Mouse (Mus musculus) induced T-regulatory cell, adult 2 months (primary cell): ENCODE measurements around the gene Polr1d.
A peak's percentile ranks its signal among the peaks of the same experiment; 100 is the strongest.

Experiments used
- DNase-seq: peaks from one replicate; pipeline ENCODE4 v3.0.0-alpha.2; 2012; ENCODE audit warnings: low read depth

The Polr1d gene

DNA sequence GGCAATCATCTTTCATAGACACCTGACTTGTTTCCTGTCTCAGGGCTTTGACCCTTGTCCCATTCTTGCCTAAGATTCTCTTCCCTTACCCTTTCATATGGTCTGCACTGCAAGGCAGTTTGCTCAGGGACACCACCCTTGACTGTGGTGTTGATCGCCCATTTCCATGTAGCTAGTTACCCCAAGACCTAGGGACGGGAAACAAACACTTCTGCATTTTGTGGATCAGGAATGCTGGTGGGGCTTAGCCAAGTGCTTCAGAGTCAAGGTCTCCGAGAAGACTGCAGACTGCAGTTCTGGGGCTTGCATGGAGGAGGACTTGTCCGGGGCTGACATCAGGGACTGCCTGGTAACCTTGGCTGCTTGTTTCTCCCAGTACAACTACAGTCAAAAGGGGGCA lies 10.0 kb downstream of the Polr1d start:
- DNase-seq: no peak

DNA sequence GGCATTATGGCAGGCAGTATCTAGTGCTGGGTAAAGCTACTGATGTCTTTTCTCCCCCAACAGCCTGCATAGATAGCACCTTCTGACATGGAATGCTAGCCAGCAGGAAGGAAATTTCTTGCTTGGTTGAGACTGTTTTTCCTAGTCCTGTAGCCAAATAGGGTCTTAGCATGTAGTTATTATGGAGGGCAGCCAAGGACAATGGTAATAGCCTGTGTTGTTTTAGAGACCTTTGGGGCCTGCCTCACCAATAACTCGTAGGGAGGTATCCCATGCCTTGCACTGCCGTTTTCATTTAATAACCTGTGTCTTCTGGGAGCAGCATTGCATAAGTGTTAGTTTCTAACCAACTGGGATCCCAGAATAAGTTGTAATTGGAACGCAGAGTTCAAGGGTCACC lies 13.0 kb downstream of the Polr1d start:
- no peak for DNase-seq

DNA sequence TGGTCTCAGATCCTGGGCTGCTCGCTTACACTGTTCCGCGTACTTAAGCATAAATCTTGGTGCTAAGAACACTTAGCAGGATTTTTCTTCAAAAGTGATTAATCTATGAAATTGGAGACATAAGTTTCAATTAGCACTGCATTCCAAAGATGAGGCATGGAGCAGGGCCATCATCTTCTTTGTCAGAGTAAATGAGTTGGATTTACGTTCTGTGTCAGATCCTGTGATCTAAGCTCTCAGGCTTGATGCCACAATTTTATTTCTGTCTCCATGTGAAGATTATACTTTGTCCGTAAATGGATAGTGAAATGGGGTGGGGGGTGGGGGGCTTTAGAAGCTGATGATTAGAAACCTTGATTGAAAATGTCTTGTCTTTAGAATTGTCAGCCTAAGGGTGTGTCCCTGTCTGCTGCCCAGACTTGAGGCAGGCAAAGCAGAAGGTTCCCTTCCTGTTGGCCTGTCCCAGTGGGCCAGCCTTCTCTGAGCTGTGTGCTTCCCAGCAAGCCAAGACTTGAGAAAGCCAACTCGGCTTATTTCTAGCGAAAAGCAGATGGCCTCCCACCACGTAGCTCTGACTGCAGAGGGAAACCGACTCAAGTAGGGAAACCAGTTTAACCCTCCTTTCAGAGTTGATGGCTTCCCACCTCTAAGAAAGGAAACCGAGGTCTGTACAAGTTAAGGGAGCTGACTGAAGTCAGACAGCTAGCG lies 13.6 kb downstream of the Polr1d start:
- no peak for DNase-seq

DNA sequence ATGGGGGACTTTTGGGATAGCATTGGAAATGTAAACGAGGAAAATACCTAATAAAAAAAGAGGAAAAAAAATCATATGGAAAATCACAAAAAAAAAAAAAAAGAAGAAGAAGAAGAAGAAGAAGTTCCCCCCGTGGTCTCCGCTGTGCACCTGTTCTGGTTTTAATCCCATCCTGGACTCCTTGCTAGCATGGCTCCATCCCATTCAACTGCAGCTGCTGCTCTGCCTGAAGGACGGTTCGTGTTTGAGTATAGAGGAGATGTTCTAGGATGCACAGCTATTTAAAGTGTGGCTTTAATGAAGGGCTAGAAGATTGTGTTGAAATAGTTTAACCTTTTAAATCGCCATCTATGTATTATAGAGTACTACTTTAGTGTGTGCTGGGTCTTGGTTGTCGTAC lies 15.6 kb downstream of the Polr1d start:
- DNase-seq: no peak

DNA sequence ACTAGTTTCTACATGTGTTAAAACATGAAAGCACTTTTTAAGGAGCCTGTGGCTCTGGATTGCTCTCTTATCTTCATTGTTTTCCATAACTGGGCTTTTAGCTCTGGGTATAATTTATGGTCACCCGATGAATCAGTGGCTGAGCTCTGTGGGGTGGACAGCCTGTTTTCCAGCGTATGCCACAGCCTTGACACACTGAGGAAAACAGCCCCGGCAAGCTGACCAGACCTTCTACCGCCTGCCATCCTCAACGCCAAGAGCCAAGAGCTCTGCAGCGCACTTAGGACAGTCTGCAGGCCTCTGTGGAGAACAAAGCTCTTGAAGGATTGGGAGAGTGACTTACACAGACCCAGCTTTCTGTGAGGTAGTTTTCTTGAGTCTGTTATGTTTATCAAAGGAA lies 17.4 kb downstream of the Polr1d start:
- no peak for DNase-seq

DNA sequence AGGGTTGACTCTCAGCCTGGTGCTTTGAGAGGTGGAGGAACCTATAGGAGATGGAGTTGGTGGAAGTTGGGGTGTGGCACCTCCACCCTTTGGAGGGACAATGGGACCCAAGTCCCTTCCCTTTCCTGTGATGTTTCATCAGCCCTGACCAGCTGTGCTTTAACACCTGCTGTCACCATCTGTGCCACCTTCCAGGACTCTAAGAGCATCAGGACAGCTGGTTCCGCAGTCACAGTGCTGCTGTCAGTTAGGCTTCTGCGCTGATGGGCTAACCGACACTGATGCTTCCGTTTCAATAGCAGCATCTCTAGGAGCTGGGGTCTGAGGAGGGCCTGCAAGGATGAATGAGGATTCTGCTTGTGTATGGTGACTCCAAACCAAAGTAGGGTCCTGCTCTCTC lies 19.7 kb downstream of the Polr1d start:
- no peak for DNase-seq

DNA sequence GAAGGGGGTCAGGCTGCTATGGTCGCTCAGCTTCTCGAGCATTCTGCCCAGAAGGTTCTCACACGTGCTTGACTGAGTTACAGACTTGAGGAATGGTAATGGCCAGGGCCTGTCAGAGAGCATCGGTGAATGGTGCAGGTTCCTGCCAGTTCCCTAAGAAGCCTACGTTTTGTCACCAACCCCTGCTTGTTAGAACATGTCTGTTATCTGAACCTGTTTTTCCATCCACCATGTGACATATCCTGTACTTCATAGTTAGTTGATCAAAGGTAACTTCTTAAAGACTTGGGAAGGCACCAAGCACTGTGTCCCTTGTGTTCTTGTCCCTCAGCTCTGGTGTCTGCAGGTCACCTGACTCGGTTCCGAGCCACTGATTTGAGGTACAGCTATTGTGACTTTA lies 21.8 kb downstream of the Polr1d start:
- no peak for DNase-seq

DNA sequence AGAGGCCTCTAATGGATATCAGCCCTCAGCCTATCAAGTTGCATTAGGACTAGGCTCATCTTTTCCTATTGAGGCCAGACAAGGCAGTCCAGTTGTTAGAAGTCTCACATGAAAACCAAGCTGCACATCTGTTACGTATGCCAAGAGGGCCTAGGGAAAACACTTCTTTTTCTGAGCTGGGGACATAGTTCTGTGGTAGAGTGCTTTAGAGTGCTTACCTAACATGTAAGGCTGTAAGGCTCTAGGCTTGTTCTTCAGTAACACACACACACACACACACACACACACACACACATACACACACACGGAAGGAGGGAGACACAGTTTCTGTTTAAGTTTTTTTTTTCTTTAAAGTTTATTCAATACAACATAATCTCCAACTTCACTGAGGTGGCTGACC lies 23.3 kb downstream of the Polr1d start:
- DNase-seq: no peak

DNA sequence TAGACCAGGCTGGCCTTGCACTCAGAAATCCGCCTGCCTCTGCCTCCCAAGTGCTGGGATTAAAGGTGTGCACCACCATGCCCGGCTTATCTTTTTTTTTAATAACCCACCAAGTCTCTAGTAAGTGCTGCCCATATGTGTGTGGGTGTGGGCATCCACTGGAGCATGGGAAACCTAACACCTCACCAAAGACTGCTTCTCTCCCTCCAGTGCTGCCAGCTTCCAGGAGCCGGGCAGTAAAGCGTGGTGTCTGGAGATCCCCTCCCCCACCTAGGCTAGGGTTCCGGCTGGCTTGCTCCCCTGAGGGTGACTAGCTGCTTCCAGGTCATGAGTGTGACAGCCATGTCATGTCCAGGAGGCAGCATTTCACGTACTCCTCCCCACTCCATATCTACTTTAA lies 25.4 kb downstream of the Polr1d start:
- DNase-seq: no peak

DNA sequence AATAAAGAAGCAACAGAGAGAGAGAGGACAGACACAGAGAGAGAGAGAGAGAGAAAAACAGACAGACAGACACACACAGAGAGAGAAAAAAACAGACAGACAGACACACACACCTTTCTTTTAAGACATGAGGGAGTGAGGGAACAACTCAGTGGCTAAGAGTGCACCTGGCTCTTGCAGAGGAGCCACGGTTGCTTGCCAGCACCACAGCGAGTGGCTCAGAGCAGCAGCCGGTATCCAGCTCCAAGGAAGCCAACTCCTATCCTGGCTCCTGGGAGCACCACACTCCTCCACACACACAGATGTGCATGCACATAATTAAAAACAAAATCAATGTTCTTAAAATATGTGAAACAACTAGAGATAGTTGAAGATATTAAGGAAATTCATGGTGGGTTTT lies 30.4 kb downstream of the Polr1d start:
- no peak for DNase-seq

DNA sequence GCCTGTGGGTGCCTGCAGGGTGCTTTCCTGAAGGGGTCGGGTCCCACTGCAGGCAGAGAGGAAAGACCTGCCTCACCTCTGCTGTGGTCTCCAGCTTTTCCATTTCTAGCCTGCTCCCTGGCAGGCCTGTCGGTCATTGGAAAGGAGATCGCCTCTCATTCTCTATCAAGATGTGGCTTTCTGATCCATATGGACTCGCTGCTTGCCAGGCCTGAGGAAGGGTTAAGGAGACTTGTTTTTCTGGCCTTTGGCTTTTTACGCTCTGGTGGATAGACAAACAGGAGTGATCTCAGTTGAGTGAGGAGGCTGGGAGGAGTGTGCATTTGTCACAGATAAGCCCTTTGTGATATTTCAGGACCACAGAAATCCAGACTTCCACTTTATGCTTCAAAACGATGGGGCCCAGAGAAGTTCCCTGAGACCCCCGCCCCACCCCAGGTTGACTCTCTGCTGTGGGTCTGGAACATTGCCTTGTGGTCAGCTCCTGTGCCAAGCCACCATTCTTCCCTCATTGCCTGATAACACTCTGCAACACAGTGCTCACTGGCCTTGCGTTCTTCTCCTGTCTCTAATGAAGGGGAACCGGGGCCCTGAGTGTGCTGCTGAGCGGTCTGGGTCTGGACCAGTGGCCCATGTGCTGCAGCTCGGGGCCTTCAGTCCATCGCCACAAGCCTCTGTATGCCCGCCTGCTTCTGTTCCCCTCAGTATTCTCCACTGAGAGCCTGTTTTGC lies 32.2 kb downstream of the Polr1d start:
- DNase-seq: no peak

DNA sequence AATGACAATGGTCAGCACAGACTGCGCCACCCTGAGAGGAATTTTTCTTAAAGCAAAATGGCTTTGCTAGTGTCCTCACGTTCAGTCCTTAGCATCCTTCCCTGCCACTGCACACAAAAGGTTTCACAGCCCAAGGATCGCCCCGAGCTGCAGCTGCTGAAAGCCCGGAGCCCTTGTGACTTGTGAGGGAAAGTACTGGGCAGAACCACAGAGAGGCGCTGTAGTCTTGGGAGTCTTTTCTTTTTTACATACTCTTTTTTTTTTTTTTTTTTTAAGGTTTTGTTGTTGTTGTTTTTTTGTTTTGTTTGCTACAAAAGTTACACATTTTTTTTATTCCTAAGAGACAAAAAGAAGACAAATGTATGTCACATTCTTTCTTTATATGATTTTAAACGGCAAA lies 37.9 kb downstream of the Polr1d start:
- DNase-seq: no peak

DNA sequence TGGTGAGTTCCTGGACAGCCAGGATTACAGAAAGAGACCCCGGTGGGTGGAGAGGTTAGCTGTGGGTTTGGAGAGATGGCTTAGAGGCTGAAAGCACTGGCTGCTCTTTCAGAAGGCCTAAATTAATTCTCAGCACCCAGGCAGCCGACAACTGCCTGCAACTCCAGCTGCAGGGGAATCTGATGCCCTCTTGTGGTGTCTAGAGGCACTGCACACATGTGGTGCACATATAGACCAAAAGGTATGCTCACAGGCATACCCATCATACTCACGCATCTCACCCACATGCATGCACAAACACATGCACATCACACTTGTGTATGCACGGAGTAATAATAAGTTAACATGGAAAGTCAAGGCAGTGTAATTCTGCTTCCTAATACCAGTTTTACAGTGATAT lies 38.8 kb downstream of the Polr1d start:
- peak; percentile 29 for DNase-seq

DNA sequence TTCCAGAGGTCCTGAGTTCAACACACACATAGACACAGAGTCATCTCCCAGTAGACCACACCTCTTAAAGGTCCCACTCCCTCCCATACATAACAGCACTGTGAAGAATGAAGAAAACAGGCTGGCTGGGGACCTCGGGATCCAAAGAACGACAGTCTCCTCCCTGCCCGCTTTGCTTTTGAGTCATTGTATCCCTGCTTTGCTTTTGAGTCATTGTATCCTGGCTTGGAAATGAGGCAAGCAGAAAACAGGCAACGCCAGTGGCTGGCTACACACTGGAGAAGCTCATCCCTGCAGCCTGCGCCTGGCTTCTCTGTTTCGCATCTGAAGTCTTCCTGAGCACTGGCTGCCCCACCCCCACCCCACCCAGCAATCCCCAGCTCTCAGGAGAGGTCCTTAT lies 40.2 kb downstream of the Polr1d start:
- no peak for DNase-seq

DNA sequence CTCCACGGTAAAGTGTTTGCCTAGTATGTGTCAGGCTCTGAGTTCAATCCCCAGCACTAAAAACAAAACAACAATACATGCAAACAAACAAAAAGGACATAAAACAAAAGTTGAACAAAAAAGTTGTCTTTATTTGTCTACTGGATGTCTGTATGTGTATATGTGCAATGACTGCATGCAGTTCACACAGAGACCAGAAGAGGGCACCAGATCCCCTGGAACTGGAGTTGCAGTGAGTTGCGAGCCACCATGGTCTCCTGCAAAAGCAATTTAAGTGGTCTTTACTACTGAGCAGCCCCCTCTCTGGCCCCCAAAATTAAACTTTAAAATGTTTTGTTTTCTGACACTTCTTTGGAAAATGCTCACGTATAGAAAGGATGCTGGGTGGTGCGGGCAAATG lies 44.3 kb downstream of the Polr1d start:
- peak; percentile 27 for DNase-seq

DNA sequence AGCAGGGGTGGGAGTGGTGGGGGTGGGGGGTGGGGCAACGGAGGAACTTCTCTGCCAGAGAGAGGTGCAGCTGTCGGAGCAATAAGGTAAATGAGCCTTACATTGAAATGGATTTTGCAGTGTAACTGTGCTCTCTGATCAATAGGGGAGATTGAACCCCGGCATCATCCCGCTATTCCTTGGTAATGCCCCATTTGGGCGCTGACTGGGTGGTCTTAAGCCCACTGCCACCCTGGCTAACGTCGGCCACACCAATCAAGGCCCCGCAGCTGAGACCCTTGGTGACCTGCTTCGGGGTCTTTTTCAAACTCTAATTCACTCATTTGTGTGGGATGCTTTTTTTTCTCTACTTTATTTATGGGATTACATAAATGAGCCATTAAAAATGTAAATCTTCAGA lies 47.9 kb downstream of the Polr1d start:
- DNase-seq: no peak

DNA sequence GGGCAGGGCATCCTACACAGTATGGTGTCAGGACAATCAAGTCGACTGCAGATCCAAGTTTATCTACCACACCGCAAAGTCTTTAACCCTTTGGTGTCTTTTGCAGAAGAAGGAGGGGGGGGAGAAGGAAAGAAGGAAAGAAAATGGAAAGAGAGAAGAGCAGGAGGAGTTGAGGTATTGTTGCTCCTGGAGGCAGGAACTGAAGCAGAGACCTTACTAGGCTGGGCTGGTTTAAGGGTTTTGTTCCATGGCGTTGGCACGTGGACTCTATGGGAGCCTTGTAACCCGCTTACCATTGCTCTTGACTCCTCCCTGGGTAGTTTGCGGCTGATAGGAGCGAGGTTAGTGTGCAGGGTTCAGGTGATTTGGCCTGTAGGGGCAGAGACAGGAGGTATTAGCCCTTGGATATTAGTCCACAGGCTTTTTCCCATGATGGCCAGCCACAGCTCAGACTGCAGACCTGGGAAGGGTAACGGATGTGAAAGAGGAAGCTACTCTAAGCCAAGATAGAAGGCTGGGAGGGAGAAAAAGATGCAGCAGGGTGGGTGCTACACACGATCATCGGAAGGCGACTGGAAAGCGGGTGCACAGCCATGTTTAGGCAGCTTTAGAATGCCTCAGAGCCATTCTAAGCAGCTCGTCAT lies 48.8 kb downstream of the Polr1d start:
- no peak for DNase-seq

DNA sequence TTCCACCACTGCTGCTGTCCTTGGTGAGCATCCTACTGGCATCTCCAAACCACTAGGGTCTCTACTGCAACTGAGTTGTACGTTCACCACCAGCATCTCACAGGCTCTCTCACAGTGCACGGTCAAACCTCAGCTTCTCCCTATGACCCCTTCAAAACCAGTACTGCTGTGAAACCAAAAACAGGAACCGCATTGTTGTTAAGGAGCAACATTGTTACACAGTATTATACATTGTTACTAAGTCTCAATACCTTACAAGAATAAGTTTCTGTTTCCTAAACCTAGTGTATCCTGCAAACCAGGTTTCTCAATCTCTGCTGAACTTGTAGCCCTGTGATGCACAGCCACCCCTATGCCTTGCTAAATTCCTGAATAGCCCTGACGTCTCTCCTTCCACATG lies 51.0 kb downstream of the Polr1d start:
- DNase-seq: no peak

DNA sequence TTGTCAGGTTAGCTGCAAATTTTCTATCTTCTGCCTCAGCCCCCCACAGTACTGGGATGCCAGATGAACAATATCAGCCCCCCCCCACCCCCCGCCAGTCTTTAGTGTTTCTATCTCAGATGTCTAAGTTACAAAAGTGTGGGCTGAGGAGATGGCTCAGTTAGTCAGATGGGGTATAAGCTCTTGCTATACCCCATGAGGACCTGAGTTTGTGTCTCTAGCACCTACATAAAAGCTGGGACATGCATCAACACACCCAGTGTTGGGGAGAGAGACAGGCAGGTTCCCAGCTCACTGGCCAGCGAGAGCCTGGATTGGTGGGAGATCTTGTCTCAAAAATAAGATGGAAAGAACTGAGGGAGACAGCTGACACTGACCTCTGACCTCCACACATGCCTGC lies 52.6 kb downstream of the Polr1d start:
- DNase-seq: no peak

DNA sequence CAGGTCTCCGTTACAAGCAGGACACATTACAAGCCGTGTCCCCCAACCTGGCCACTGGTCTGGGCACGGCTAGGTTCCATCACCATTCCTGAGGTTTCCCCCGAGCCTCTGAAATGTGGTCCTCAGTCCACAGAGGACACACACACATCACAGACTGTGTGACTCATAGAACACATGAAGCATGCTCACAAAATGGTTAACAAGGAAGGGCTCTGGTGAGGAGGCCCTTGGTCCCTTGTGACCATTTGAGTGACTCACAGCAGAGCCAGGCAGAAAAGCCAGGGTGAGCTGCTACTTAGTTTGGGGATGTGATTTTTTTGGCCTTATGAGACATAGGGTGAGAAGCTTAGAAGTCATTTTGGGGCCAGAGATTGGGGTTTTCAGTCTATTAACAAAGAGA lies 55.1 kb downstream of the Polr1d start:
- DNase-seq: no peak

DNA sequence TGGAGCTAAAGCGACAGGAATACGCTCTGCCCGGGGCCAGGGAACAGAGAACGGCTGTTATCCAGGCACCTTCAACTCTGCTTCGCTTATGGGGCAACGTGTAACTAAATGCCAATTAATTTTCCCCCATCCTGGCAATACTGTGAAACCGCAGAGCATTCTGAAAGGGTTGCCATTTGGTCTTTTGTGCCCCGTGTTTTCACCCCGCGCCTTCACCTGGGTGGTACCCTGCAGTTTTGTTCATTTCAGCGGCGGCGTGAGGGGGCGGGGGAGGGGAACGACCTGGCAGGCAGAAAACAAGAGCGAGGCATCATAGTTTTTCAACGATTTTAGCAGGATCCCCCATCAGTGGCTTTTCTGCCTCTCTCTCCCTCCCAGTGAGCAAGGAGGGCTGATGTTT lies 56.8 kb downstream of the Polr1d start:
- DNase-seq: no peak

DNA sequence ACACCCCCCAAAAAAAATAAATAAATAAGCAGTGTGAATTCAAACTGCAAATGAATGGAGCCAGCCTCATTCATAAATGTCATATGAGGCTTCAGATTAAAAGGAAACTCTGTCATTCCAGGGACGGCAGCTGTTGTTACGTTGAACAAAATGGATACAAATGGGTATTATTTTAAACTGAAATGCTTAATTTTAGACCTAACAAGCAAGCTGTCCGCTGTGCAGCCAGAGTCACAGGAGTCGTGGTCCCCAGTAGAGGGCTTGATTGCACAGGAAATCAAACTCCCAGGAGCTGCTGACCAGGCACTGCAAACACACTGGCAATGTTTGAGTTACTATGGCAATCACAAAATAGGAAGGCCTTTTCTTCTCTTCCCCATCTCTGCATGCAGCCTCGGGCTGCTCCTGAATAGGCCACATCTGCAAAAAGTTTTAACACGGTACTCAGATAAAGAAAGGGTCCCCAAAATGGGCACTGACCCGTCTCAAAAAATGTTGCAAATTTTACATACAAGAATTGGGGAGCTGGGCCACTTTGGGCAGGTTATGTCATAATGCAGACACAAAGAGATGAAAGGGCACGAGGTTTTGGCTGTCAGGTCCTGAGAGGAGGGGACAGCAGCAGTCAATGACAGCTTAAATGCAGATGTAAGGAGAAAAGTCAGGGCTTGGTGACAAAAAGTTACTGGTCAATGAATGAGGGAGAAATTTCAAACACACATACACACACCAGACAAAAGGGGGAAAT lies 57.7 kb downstream of the Polr1d start:
- DNase-seq: no peak

DNA sequence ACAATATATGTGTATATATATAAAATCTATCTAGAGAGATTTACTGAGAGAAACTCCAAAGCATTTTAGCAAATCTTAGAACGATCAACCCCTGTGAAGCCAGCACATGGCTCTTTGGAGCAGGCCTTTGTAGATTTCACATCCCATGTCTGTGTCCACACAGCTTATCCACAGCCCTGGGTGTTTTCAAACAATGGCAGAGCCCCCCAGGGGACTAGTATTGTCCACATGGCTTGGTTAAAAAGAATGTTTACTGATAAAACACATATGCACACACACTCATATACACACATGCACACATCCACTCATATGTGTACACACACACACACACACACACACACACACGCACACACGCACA lies 58.2 kb downstream of the Polr1d start:
- no peak for DNase-seq
